Mouse (Mus musculus): Measurements from ENCODE around the gene Slc26a6. TPM values are rescaled to one million over a fixed set of nuclear protein-coding genes. Genes with fewer than 3 reads are reported as not detected.

Gene Slc26a6
- polyA plus RNA-seq, 1 experiment from 2014 or later: 7.6 TPM

GRCm38 (mm10) chr9:108936418-108937364, 83.6 kb downstream of the Slc26a6 start, which contains the start of gene Uqcrc1:
Gene Uqcrc1, plus strand, starts transcription at chr9:108936633.
- H3K4me2 ChIP-seq (ENCODE audit: low read length): peak within 1 kb of the TSS; percentile 76
- no peaks in the 10 kb centered on the region for H3K9me3 ChIP-seq (ENCODE audit: control insufficient read depth, low read length)
- ATAC-seq (ENCODE audit: insufficient number of reproducible peaks, insufficient read depth, low FRiP score, low read depth): peak; percentile 75
- peak within 1 kb of the TSS; percentile 66 to 88 for H3K27ac ChIP-seq (replicated peaks in 1 of 2; ENCODE audit: control insufficient read depth in 1 of 2, insufficient read depth in 1 of 2, low read depth in 2 of 2, low read length in 2 of 2)
- peaks cover 38% of the 10 kb centered on the region for H3K36me3 ChIP-seq (ENCODE audit: control insufficient read depth, insufficient read depth, low read length)
- H3K9ac ChIP-seq (ENCODE audit: low read length): peak within 1 kb of the TSS; percentile 98
- WGBS: under 1% methylated on average over 58 of the region's 58 CpGs
- H3K4me3 ChIP-seq (ENCODE audit: control insufficient read depth in 1 of 2, insufficient read depth in 1 of 2, low read depth in 1 of 2, low read length in 2 of 2): peak within 1 kb of the TSS; percentile 73 to 97
- H3K4me1 ChIP-seq (ENCODE audit: control insufficient read depth in 2 of 2, insufficient read depth in 2 of 2, low read length in 2 of 2): peaks cover 0 to 4% of the 10 kb centered on the region in 2 experiments; a peak in 2 of 4 replicates
- H3K27me3 ChIP-seq (ENCODE audit: control insufficient read depth, insufficient read depth, low read length): no peaks in the 10 kb centered on the region

GRCm38 (mm10) chr9:108945111-108945510, 92.0 kb downstream of the Slc26a6 start:
- WGBS: 68% methylated on average over 9 of the region's 9 CpGs
- ATAC-seq (ENCODE audit: insufficient number of reproducible peaks, insufficient read depth, low FRiP score, low read depth): no peak
- no peaks in the 10 kb centered on the region for H3K9me3 ChIP-seq (ENCODE audit: control insufficient read depth, low read length)

GRCm38 (mm10) chr9:108945608-108946007, 92.5 kb downstream of the Slc26a6 start:
- H3K27ac ChIP-seq (replicated peaks in 1 of 2; ENCODE audit: control insufficient read depth in 1 of 2, insufficient read depth in 1 of 2, low read depth in 2 of 2, low read length in 2 of 2): no peak overlapping the region
- ATAC-seq (ENCODE audit: insufficient number of reproducible peaks, insufficient read depth, low FRiP score, low read depth): no peak
- WGBS: 89% methylated on average over 5 of the region's 5 CpGs
- no peak overlapping the region for H3K4me3 ChIP-seq (ENCODE audit: control insufficient read depth in 1 of 2, insufficient read depth in 1 of 2, low read depth in 1 of 2, low read length in 2 of 2)
- no peaks in the 10 kb centered on the region for H3K27me3 ChIP-seq (ENCODE audit: control insufficient read depth, insufficient read depth, low read length)
- H3K9me3 ChIP-seq (ENCODE audit: control insufficient read depth, low read length): no peaks in the 10 kb centered on the region
- no peak overlapping the region for H3K4me2 ChIP-seq (ENCODE audit: low read length)
- peaks cover 96% of the 10 kb centered on the region for H3K36me3 ChIP-seq (ENCODE audit: control insufficient read depth, insufficient read depth, low read length)
- peaks cover 12 to 19% of the 10 kb centered on the region in 2 experiments; a peak in 3 of 4 replicates for H3K4me1 ChIP-seq (ENCODE audit: control insufficient read depth in 2 of 2, insufficient read depth in 2 of 2, low read length in 2 of 2)
- no peak overlapping the region for H3K9ac ChIP-seq (ENCODE audit: low read length)

More at GRCm38 (mm10) chr9:108945111-108945510, 92.0 kb downstream of the Slc26a6 start:
- Histone ChIP-seq H3K4me2 (ENCODE audit: low read length) (no peak overlapping the region), H3K9ac (ENCODE audit: low read length) (no peak overlapping the region), H3K27me3 (ENCODE audit: control insufficient read depth, insufficient read depth, low read length) (no peaks in the 10 kb centered on the region), H3K27ac (replicated peaks in 1 of 2; ENCODE audit: control insufficient read depth in 1 of 2, insufficient read depth in 1 of 2, low read depth in 2 of 2, low read length in 2 of 2) (no peak overlapping the region), H3K4me1 (ENCODE audit: control insufficient read depth in 2 of 2, insufficient read depth in 2 of 2, low read length in 2 of 2) (peaks cover 10 to 18% of the 10 kb centered on the region in 2 experiments; a peak in 3 of 4 replicates), H3K4me3 (ENCODE audit: control insufficient read depth in 1 of 2, insufficient read depth in 1 of 2, low read depth in 1 of 2, low read length in 2 of 2) (no peak overlapping the region), H3K36me3 (ENCODE audit: control insufficient read depth, insufficient read depth, low read length) (peaks cover 96% of the 10 kb centered on the region)

GRCm38 (mm10) chr9:108949231-108949966, 96.3 kb downstream of the Slc26a6 start:
- Histone ChIP-seq H3K9me3 (ENCODE audit: control insufficient read depth, low read length) (no peaks in the 10 kb centered on the region), H3K36me3 (ENCODE audit: control insufficient read depth, insufficient read depth, low read length) (peaks cover 65% of the 10 kb centered on the region), H3K27me3 (ENCODE audit: control insufficient read depth, insufficient read depth, low read length) (peaks cover 15% of the 10 kb centered on the region), H3K9ac (ENCODE audit: low read length) (no peak overlapping the region; the same call in 1 of the 2 replicates), H3K4me1 (ENCODE audit: control insufficient read depth in 2 of 2, insufficient read depth in 2 of 2, low read length in 2 of 2) (peaks cover 14 to 34% of the 10 kb centered on the region in 2 experiments; a peak in 3 of 4 replicates), H3K27ac (replicated peaks in 1 of 2; ENCODE audit: control insufficient read depth in 1 of 2, insufficient read depth in 1 of 2, low read depth in 2 of 2, low read length in 2 of 2) (peak overlapping the region; percentile 15 to 69; a peak in 3 of 4 replicates), H3K4me2 (ENCODE audit: low read length) (no peak overlapping the region), H3K4me3 (ENCODE audit: control insufficient read depth in 1 of 2, insufficient read depth in 1 of 2, low read depth in 1 of 2, low read length in 2 of 2) (no peak overlapping the region)
- ATAC-seq (ENCODE audit: insufficient number of reproducible peaks, insufficient read depth, low FRiP score, low read depth): no peak
- 57% methylated on average over 13 of the region's 13 CpGs for WGBS

GRCm38 (mm10) chr9:108949967-108950728, 97.1 kb downstream of the Slc26a6 start:
- Histone ChIP-seq H3K4me1 (ENCODE audit: control insufficient read depth in 2 of 2, insufficient read depth in 2 of 2, low read length in 2 of 2) (peaks cover 14 to 34% of the 10 kb centered on the region in 2 experiments; a peak in 3 of 4 replicates), H3K4me2 (ENCODE audit: low read length) (no peak overlapping the region), H3K4me3 (ENCODE audit: control insufficient read depth in 1 of 2, insufficient read depth in 1 of 2, low read depth in 1 of 2, low read length in 2 of 2) (no peak overlapping the region), H3K9ac (ENCODE audit: low read length) (peak overlapping the region; percentile 30), H3K27ac (replicated peaks in 1 of 2; ENCODE audit: control insufficient read depth in 1 of 2, insufficient read depth in 1 of 2, low read depth in 2 of 2, low read length in 2 of 2) (peak overlapping the region; percentile 69 to 73), H3K36me3 (ENCODE audit: control insufficient read depth, insufficient read depth, low read length) (peaks cover 58% of the 10 kb centered on the region), H3K27me3 (ENCODE audit: control insufficient read depth, insufficient read depth, low read length) (peaks cover 17% of the 10 kb centered on the region), H3K9me3 (ENCODE audit: control insufficient read depth, low read length) (no peaks in the 10 kb centered on the region)
- 63% methylated on average over 9 of the region's 9 CpGs for WGBS
- 0 out of 2 replicates have a peak, but pooled peaks have one; percentile 4 for ATAC-seq (ENCODE audit: insufficient number of reproducible peaks, insufficient read depth, low FRiP score, low read depth)

GRCm38 (mm10) chr9:108953081-108953636, 100.1 kb downstream of the Slc26a6 start, which contains the start of gene Col7a1:
Gene Col7a1, plus strand, starts transcription at chr9:108953586.
- Histone ChIP-seq H3K4me3 (ENCODE audit: control insufficient read depth in 1 of 2, insufficient read depth in 1 of 2, low read depth in 1 of 2, low read length in 2 of 2) (peak within 1 kb of the TSS; percentile 30), H3K4me2 (ENCODE audit: low read length) (peak within 1 kb of the TSS; percentile 58), H3K27me3 (ENCODE audit: control insufficient read depth, insufficient read depth, low read length) (peaks cover 17% of the 10 kb centered on the region), H3K27ac (replicated peaks in 1 of 2; ENCODE audit: control insufficient read depth in 1 of 2, insufficient read depth in 1 of 2, low read depth in 2 of 2, low read length in 2 of 2) (no peak within 1 kb of the TSS), H3K4me1 (ENCODE audit: control insufficient read depth in 2 of 2, insufficient read depth in 2 of 2, low read length in 2 of 2) (peaks cover 14 to 34% of the 10 kb centered on the region in 2 experiments; a peak in 3 of 4 replicates), H3K9me3 (ENCODE audit: control insufficient read depth, low read length) (no peaks in the 10 kb centered on the region), H3K36me3 (ENCODE audit: control insufficient read depth, insufficient read depth, low read length) (peaks cover 28% of the 10 kb centered on the region), H3K9ac (ENCODE audit: low read length) (peak within 1 kb of the TSS; percentile 48)
- 10% methylated on average over 14 of the region's 15 CpGs for WGBS
- no peak for ATAC-seq (ENCODE audit: insufficient number of reproducible peaks, insufficient read depth, low FRiP score, low read depth)
